Mouse (Mus musculus) kidney, embryonic 16.5 days (tissue): Measurements from ENCODE around the gene Smndc1. TPM values are rescaled to one million over a fixed set of nuclear protein-coding genes. Genes with fewer than 3 reads are reported as not detected.

ENCODE experiments used
- ATAC-seq: fragments of 200-750 bp; cut with Nextera tagmentation; 2 replicates; pipeline ENCODE4 v1.8.0; 2017; ENCODE audit warnings: moderate TSS enrichment; ENCODE audit not compliant: low FRiP score, low TSS enrichment
- H3K27ac ChIP-seq: fragments of 300-500 bp; sonication (generic); 2 replicates; pipeline ENCODE4 v1.5.1; 2014; ENCODE audit warnings: low read length
- H3K27me3 ChIP-seq: fragments of 300-500 bp; sonication (generic); 2 replicates; pipeline ENCODE4 v1.6.1; 2014; ENCODE audit warnings: low read length, control low read depth, mixed read lengths; ENCODE audit not compliant: insufficient read depth
- H3K36me3 ChIP-seq: fragments of 300-500 bp; sonication (generic); 2 replicates; pipeline ENCODE4 v1.6.1; 2014; ENCODE audit warnings: low read length, control low read depth, mixed read lengths; ENCODE audit not compliant: insufficient read depth
- H3K4me1 ChIP-seq: fragments of 300-500 bp; sonication (generic); 2 replicates; pipeline ENCODE4 v1.6.1; 2014; ENCODE audit warnings: low read length, control low read depth, mixed read lengths; ENCODE audit not compliant: insufficient read depth
- H3K4me2 ChIP-seq: fragments of 300-500 bp; sonication (generic); replicated peaks from 2 replicates; pipeline ENCODE4 v1.6.1; 2014; ENCODE audit warnings: low read depth, low read length
- H3K4me3 ChIP-seq: fragments of 300-500 bp; sonication (generic); 2 replicates; pipeline ENCODE4 v1.5.1; 2014; ENCODE audit warnings: mild to moderate bottlenecking, low read length
- H3K9ac ChIP-seq: fragments of 300-500 bp; sonication (generic); replicated peaks from 2 replicates; pipeline ENCODE4 v1.6.1; 2014; ENCODE audit warnings: low read length
- H3K9me3 ChIP-seq: fragments of 300-500 bp; sonication (generic); 2 replicates; pipeline ENCODE4 v1.6.1; 2016; ENCODE audit warnings: low read length, control low read depth
- WGBS: fragments of 180-500 bp; shearing (Covaris S2); extraction: QIAGEN DNeasy Blood & Tissue Kit; methylation state at CpG from one replicate; pipeline ENCODE4 v1.1.7; 2014; 5-methylcytosine and 5-hydroxymethylcytosine counted together
- polyA plus RNA-seq: library from polyadenylated mRNA; unstranded; fragments of >200 nt; fragmentation: Nextera tagmentation; extraction: Ambion mirVana; gene quantifications from 2 replicates; pipeline ENCODE4 v1.2.1, GENCODE M21; 2015

Smndc1 gene
- polyA plus RNA-seq, 1 experiment from 2014 or later, result 40.1 TPM

DNA sequence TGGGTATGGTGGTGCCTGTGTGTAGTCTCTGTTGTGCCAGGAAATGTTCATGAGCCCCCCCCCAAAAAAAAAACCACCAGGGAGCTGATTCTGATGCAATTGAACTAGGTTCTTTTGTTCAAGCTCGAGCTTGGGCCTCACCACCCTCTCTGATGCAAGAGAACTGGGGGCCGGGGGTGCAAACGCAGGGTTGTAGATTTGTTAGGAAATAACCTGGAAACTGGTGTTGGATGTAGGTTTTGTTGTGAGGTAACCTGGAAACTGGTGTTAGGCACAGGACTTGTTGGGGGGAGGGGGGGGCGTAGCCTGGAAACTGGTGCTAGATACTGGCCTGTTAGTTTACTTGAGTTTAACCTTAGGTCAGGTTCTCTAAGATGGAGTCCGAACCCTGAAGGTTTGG lies 1.4 kb upstream of the Smndc1 start:
- H3K4me3 ChIP-seq, result peak overlapping the region; percentile 85; the same call in 1 of the 2 replicates

GRCm38 (mm10) chr19:53391386-53391785 lies 1.0 kb upstream of the Smndc1 start:
- H3K4me3 ChIP-seq, result peak overlapping the region; percentile 85
- H3K4me2 ChIP-seq, result peak overlapping the region; percentile 77
- peaks cover 21% of the 10 kb centered on the region for H3K4me1 ChIP-seq
- no peak for ATAC-seq
- 50% methylated on average over 8 of the region's 8 CpGs for WGBS
- H3K27ac ChIP-seq, result peak overlapping the region; percentile 15; the same call in 1 of the 2 replicates
- no peaks in the 10 kb centered on the region for H3K27me3 ChIP-seq
- H3K36me3 ChIP-seq, result peaks cover 13% of the 10 kb centered on the region
- H3K9me3 ChIP-seq, result no peaks in the 10 kb centered on the region
- peak overlapping the region; percentile 76 for H3K9ac ChIP-seq

More for the DNA sequence above, 1.4 kb upstream of the Smndc1 start:
- H3K36me3 ChIP-seq, result peaks cover 13% of the 10 kb centered on the region
- peak overlapping the region; percentile 76 for H3K9ac ChIP-seq
- no peaks in the 10 kb centered on the region for H3K27me3 ChIP-seq
- H3K4me1 ChIP-seq, result peaks cover 20% of the 10 kb centered on the region
- H3K4me2 ChIP-seq, result peak overlapping the region; percentile 77
- H3K9me3 ChIP-seq, result no peaks in the 10 kb centered on the region
- ATAC-seq, result no peak
- no peak overlapping the region; the same call in 1 of the 2 replicates for H3K27ac ChIP-seq
- 88% methylated on average over 5 of the region's 5 CpGs for WGBS

DNA sequence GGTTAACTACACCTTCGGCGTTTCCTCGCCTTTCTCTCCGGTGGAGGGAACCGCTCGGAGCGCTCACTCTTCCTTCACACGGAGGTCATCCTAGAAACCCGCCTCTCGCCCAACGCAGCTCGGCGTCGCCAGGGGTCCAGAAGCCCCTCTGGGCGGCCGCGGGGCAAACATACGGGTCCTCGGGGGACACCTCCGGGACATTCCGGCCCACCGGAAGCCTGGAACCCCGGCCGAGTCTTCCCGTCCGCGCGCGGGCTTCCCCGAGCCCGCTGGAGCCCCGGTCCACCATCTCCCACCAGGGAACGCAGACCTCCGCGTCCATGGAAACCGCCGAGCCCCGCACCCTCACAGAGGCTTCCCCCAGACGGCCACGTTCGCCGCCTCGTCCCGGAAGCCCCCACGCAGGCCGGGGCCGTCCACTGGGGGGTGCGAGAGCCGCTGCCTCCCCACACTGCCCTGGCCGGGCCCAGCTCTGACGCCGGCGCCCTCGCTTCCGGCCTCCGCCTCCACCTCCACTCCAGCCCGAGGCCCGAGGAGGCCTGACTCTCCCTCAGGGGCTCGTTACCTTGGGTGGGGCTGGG lies 437 bp downstream of the Smndc1 start:
- ATAC-seq, result peak; percentile 94
- H3K9me3 ChIP-seq, result no peaks in the 10 kb centered on the region

GRCm38 (mm10) chr19:53389417-53389816 lies 961 bp downstream of the Smndc1 start:
- Histone ChIP-seq H3K9ac (peak overlapping the region; percentile 100), H3K4me2 (peak overlapping the region; percentile 46), H3K27ac (peak overlapping the region; percentile 99), H3K36me3 (peaks cover 21% of the 10 kb centered on the region), H3K4me1 (peaks cover 29% of the 10 kb centered on the region), H3K9me3 (no peaks in the 10 kb centered on the region), H3K4me3 (peak overlapping the region; percentile 85), H3K27me3 (no peaks in the 10 kb centered on the region)
- 7% methylated on average over 6 of the region's 6 CpGs for WGBS
- no peak for ATAC-seq

More for the DNA sequence above, 437 bp downstream of the Smndc1 start:
- Histone ChIP-seq H3K27ac (peak overlapping the region; percentile 99), H3K4me2 (peak overlapping the region; percentile 46), H3K4me1 (peaks cover 29% of the 10 kb centered on the region), H3K4me3 (peak overlapping the region; percentile 85), H3K36me3 (peaks cover 21% of the 10 kb centered on the region), H3K9ac (peak overlapping the region; percentile 100), H3K27me3 (no peaks in the 10 kb centered on the region)
- under 1% methylated on average over 58 of the region's 59 CpGs for WGBS

GRCm38 (mm10) chr19:53383336-53383735 lies 7.0 kb downstream of the Smndc1 start:
- peaks cover 57% of the 10 kb centered on the region for H3K36me3 ChIP-seq
- H3K4me3 ChIP-seq, result no peak overlapping the region
- H3K9ac ChIP-seq, result no peak overlapping the region
- H3K4me2 ChIP-seq, result no peak overlapping the region
- 96% methylated on average over 15 of the region's 15 CpGs for WGBS
- no peak for ATAC-seq
- no peaks in the 10 kb centered on the region for H3K9me3 ChIP-seq
- H3K27ac ChIP-seq, result no peak overlapping the region
- H3K27me3 ChIP-seq, result no peaks in the 10 kb centered on the region
- 0 out of 2 replicates have a peak, but pooled peaks cover 15% of the 10 kb centered on the region for H3K4me1 ChIP-seq

- Histone ChIP-seq H3K9ac (no peak overlapping the region), H3K9me3 (no peaks in the 10 kb centered on the region), H3K4me2 (no peak overlapping the region), H3K36me3 (peaks cover 34% of the 10 kb centered on the region), H3K27ac (no peak overlapping the region), H3K27me3 (no peaks in the 10 kb centered on the region), H3K4me3 (no peak overlapping the region), H3K4me1 (peaks cover 3% of the 10 kb centered on the region; the same call in 1 of the 2 replicates)
- no peak for ATAC-seq
- WGBS, result 93% methylated on average over 10 of the region's 10 CpGs
Observed at GRCm38 (mm10) chr19:53378421-53378820, 12.0 kb downstream of the Smndc1 start.

- Histone ChIP-seq H3K4me2 (no peak overlapping the region), H3K4me1 (peaks cover 3% of the 10 kb centered on the region; the same call in 1 of the 2 replicates), H3K9ac (no peak overlapping the region), H3K27ac (no peak overlapping the region), H3K4me3 (no peak overlapping the region), H3K36me3 (peaks cover 29% of the 10 kb centered on the region), H3K9me3 (no peaks in the 10 kb centered on the region), H3K27me3 (no peaks in the 10 kb centered on the region)
- WGBS, result 86% methylated on average over 8 of the region's 8 CpGs
- no peak for ATAC-seq
Observed at GRCm38 (mm10) chr19:53377652-53378051, 12.7 kb downstream of the Smndc1 start.

DNA sequence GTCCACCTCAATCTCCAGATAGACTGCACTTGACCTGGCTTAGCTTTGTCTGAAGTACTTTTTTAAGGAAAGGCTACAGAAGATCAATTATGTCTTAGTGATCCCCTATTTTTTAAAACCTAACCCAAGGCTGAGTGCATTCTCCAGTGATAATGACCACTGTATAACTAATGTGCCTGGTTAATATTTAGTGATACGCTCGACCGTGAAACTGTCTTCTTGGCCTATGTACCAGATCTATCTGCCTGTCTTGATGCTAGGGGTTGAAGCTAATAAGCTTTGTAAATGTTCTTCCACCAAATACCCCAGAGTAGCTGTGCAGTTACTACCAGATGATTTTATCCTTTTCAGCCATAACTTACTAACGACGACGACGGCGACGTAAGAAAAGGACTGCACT lies 14.6 kb downstream of the Smndc1 start:
- Histone ChIP-seq H3K9ac (no peak overlapping the region), H3K4me3 (no peak overlapping the region), H3K27me3 (no peaks in the 10 kb centered on the region), H3K36me3 (peaks cover 27% of the 10 kb centered on the region), H3K4me1 (peaks cover 3% of the 10 kb centered on the region; the same call in 1 of the 2 replicates), H3K9me3 (no peaks in the 10 kb centered on the region), H3K4me2 (no peak overlapping the region), H3K27ac (peak overlapping the region; percentile 83)
- ATAC-seq, result peak; percentile 80; the same call in 1 of the 2 replicates
- 77% methylated on average over 9 of the region's 9 CpGs for WGBS

GRCm38 (mm10) chr19:53375299-53375698 lies 15.1 kb downstream of the Smndc1 start:
- Histone ChIP-seq H3K9me3 (no peaks in the 10 kb centered on the region), H3K27me3 (no peaks in the 10 kb centered on the region), H3K9ac (no peak overlapping the region), H3K4me3 (no peak overlapping the region), H3K4me2 (no peak overlapping the region), H3K36me3 (peaks cover 24% of the 10 kb centered on the region), H3K4me1 (peaks cover 3% of the 10 kb centered on the region; the same call in 1 of the 2 replicates), H3K27ac (peak overlapping the region; percentile 83; the same call in 1 of the 2 replicates)
- no peak; the same call in 1 of the 2 replicates for ATAC-seq
- 74% methylated on average over 6 of the region's 6 CpGs for WGBS

- Histone ChIP-seq H3K9ac (no peak overlapping the region), H3K27me3 (no peaks in the 10 kb centered on the region), H3K4me3 (no peak overlapping the region), H3K9me3 (no peaks in the 10 kb centered on the region), H3K27ac (no peak overlapping the region), H3K4me1 (peaks cover 13% of the 10 kb centered on the region), H3K36me3 (peaks cover 20% of the 10 kb centered on the region), H3K4me2 (no peak overlapping the region)
- 90% methylated on average over 2 of the region's 2 CpGs for WGBS
- no peak for ATAC-seq
Observed at GRCm38 (mm10) chr19:53373570-53373969, 16.8 kb downstream of the Smndc1 start.
